Mouse (Mus musculus) urinary bladder, adult 18-20 months (tissue): ENCODE measurements around the gene Npvf.
"Not testable (repeated sequence)": the region's sequence is repeated elsewhere in the genome, so short reads cannot be mapped to it uniquely, and the experiment has no call there.

Experiments
- DNase-seq, 2 experiments: peaks; one replicate each; pipeline ENCODE4 v3.0.0; 2022; ENCODE audit warnings: low spot score in 2 of 2, mixed read lengths in 2 of 2

Gene Npvf

GRCm38 (mm10) chr6:50640377-50640776 lies 13.9 kb downstream of the Npvf start:
- DNase-seq = no peak

GRCm38 (mm10) chr6:50639656-50640055 lies 14.6 kb downstream of the Npvf start:
- DNase-seq = no peak

GRCm38 (mm10) chr6:50626170-50626569 lies 28.1 kb downstream of the Npvf start:
- not testable (repeated sequence) for DNase-seq

GRCm38 (mm10) chr6:50618273-50618672 lies 36.0 kb downstream of the Npvf start:
- DNase-seq = not testable (repeated sequence)

- no peak for DNase-seq
These were observed 52.6 kb downstream of the Npvf start for GRCm38 (mm10) chr6:50601620-50602019.
